Mouse (Mus musculus): ENCODE data around the gene Aimp2. TPM values are rescaled to one million over a fixed set of nuclear protein-coding genes. Genes with fewer than 3 reads are reported as not detected.
A peak's percentile ranks its signal among the peaks of the same experiment; 100 is the strongest.

The Aimp2 gene
- 10 to 100 TPM; 43.6 to 45.8 TPM for total RNA-seq (2021)

GRCm38 (mm10) chr5:143909417-143910400 lies at the start of gene Aimp2, which contains the start of gene Pms2:
TSS of gene Aimp2 (minus strand) at chr5:143909847.
TSS of gene Pms2 (plus strand) at chr5:143909964.
- peak; percentile 96 for DNase-seq

- no peak for DNase-seq
These were observed 47.5 kb upstream of the Aimp2 start for GRCm38 (mm10) chr5:143957101-143957500.

- DNase-seq: no peak
These were observed 40.4 kb upstream of the Aimp2 start for GRCm38 (mm10) chr5:143950016-143950415.

GRCm38 (mm10) chr5:143948361-143948760 lies 38.7 kb upstream of the Aimp2 start:
- DNase-seq: no peak

- no peak for DNase-seq
These were observed 33.8 kb upstream of the Aimp2 start for GRCm38 (mm10) chr5:143943231-143944125.

GRCm38 (mm10) chr5:143941588-143941987 lies 31.9 kb upstream of the Aimp2 start:
- no peak for DNase-seq

- DNase-seq: no peak
These were observed 26.5 kb upstream of the Aimp2 start for GRCm38 (mm10) chr5:143936156-143936555.

GRCm38 (mm10) chr5:143933875-143934274 lies 24.2 kb upstream of the Aimp2 start:
- DNase-seq: no peak

- no peak for DNase-seq
These were observed 23.8 kb upstream of the Aimp2 start for GRCm38 (mm10) chr5:143933414-143933813.

GRCm38 (mm10) chr5:143932831-143933230 lies 23.2 kb upstream of the Aimp2 start, which contains the start of gene Rsph10b:
TSS of gene Rsph10b (plus strand) at chr5:143933035.
- DNase-seq: no peak

GRCm38 (mm10) chr5:143931863-143932580 lies 22.4 kb upstream of the Aimp2 start:
- DNase-seq: no peak

- DNase-seq: no peak
These were observed 21.0 kb upstream of the Aimp2 start for GRCm38 (mm10) chr5:143930656-143931055.

- DNase-seq: no peak
These were observed 19.6 kb upstream of the Aimp2 start for GRCm38 (mm10) chr5:143929291-143929690.

GRCm38 (mm10) chr5:143927875-143928274 lies 18.2 kb upstream of the Aimp2 start, which contains the start of gene Gm42421:
TSS of gene Gm42421 (plus strand) at chr5:143928175.
- DNase-seq: no peak

GRCm38 (mm10) chr5:143924781-143925452 lies 15.3 kb upstream of the Aimp2 start:
- DNase-seq: no peak

GRCm38 (mm10) chr5:143918120-143918519 lies 8.5 kb upstream of the Aimp2 start:
- DNase-seq: no peak

GRCm38 (mm10) chr5:143917418-143917817 lies 7.8 kb upstream of the Aimp2 start:
- DNase-seq: peak; percentile 69

GRCm38 (mm10) chr5:143916221-143916620 lies 6.6 kb upstream of the Aimp2 start:
- DNase-seq: no peak

- no peak for DNase-seq
These were observed 721 bp downstream of the Aimp2 start for GRCm38 (mm10) chr5:143908926-143909325.

- DNase-seq: no peak
These were observed 3.2 kb downstream of the Aimp2 start for GRCm38 (mm10) chr5:143906429-143906828.

GRCm38 (mm10) chr5:143903813-143904212 lies 5.8 kb downstream of the Aimp2 start:
- DNase-seq: no peak
